Mouse (Mus musculus) forelimb bud, embryonic 11.5 days (tissue): Measurements from ENCODE around the gene Taco1.

Experiments
- DNase-seq: peaks from one replicate; pipeline ENCODE4 v3.0.0-alpha.2; 2012; ENCODE audit warnings: low read depth, low spot score

The Taco1 gene

GRCm38 (mm10) chr11:106061311-106061710, 4.5 kb upstream of the Taco1 start:
- no peak for DNase-seq

GRCm38 (mm10) chr11:106063756-106064155, 2.1 kb upstream of the Taco1 start:
- no peak for DNase-seq

- no peak for DNase-seq
These were observed 563 bp upstream of the Taco1 start for GRCm38 (mm10) chr11:106065073-106065922.

- peak; percentile 100 for DNase-seq
These were observed 755 bp downstream of the Taco1 start for GRCm38 (mm10) chr11:106066616-106067015.

GRCm38 (mm10) chr11:106073774-106074173, 7.9 kb downstream of the Taco1 start:
- no peak for DNase-seq

GRCm38 (mm10) chr11:106076321-106076720, 10.5 kb downstream of the Taco1 start:
- DNase-seq, result peak; percentile 64

GRCm38 (mm10) chr11:106083708-106084701, 18.1 kb downstream of the Taco1 start, which contains the start of gene Map3k3:
TSS of gene Map3k3 (plus strand) at chr11:106084613.
- peak; percentile 99 for DNase-seq

GRCm38 (mm10) chr11:106084911-106085561, 19.2 kb downstream of the Taco1 start:
- DNase-seq, result peak; percentile 65

- no peak for DNase-seq
These were observed 32.4 kb downstream of the Taco1 start for GRCm38 (mm10) chr11:106098223-106098622.

- no peak for DNase-seq
These were observed 37.0 kb downstream of the Taco1 start for GRCm38 (mm10) chr11:106102866-106103265.

- no peak for DNase-seq
These were observed 40.3 kb downstream of the Taco1 start for GRCm38 (mm10) chr11:106106047-106106587.

GRCm38 (mm10) chr11:106111688-106112087, 45.8 kb downstream of the Taco1 start:
- no peak for DNase-seq

GRCm38 (mm10) chr11:106122221-106122620, 56.4 kb downstream of the Taco1 start:
- DNase-seq, result no peak

- DNase-seq, result no peak
These were observed 56.9 kb downstream of the Taco1 start for GRCm38 (mm10) chr11:106122736-106123135.
